Mouse (Mus musculus) small intestine, adult 10 weeks (tissue): ENCODE measurements around the gene Srsf5. TPM values are rescaled to one million over a fixed set of nuclear protein-coding genes. Genes with fewer than 3 reads are reported as not detected.

Source experiments
- polyA plus RNA-seq: library from polyadenylated mRNA; stranded (reverse); fragments of 350-450 nt; fragmentation: Illumina TruSeq; extraction: RNeasy Lipid Tissue Mini Kit (QIAGEN cat#74804); gene quantifications from one replicate; pipeline ENCODE4 v1.2.3, GENCODE M21; 2014; ENCODE audit warnings: low replicate concordance

Srsf5 gene
- 701 TPM for polyA plus RNA-seq

GRCm38 (mm10) chr12:80945334-80945995 is at the start of gene Srsf5:
Srsf5 (plus strand) TSS chr12:80945504.

GRCm38 (mm10) chr12:80968605-80969004 is 23.3 kb downstream of the Srsf5 start, which contains the start of gene Slc10a1:
Slc10a1 (minus strand) TSS chr12:80968705.

Other genes starting within 250 kb of the Srsf5 start
- 0.11 TPM for gene Ccdc177, start 184.8 kb upstream of the Srsf5 start, polyA plus RNA-seq
- gene Susd6, start 155.0 kb upstream of the Srsf5 start, polyA plus RNA-seq, result 49.9 TPM
- not detected for gene Slc10a1, start 23.2 kb downstream of the Srsf5 start, polyA plus RNA-seq
- 0.63 TPM for gene Smoc1, start 81.3 kb downstream of the Srsf5 start, polyA plus RNA-seq